Mouse (Mus musculus): Measurements from ENCODE around the gene Myo19.
"Not testable (repeated sequence)": the region's sequence is repeated elsewhere in the genome, so short reads cannot be mapped to it uniquely, and the experiment has no call there.

Gene Myo19
- long read RNA-seq, experiment 1, partial matches to known transcripts: 1 of 1 reads
- long read RNA-seq, experiment 1, other reads (novel, unspliced or antisense): 0 of 1 reads
- long read RNA-seq, experiment 2, partial matches to known transcripts: 2 of 3 reads
- long read RNA-seq, experiment 2, other reads (novel, unspliced or antisense): 1 of 3 reads

GRCm38 (mm10) chr11:84879772-84880464, at the start of gene Myo19, which contains the start of gene Pigw:
Gene Myo19, plus strand, starts transcription at chr11:84880148.
Gene Pigw, minus strand, starts transcription at chr11:84880285.
- intact Hi-C loops (cut with DNase I): no loop called here

GRCm38 (mm10) chr11:84839330-84839729, 40.6 kb upstream of the Myo19 start:
- intact Hi-C loops (cut with DNase I): no loop called here

- intact Hi-C loops (cut with DNase I): no loop called here
Measured at GRCm38 (mm10) chr11:84846741-84847474, 33.0 kb upstream of the Myo19 start.

- intact Hi-C loops (cut with DNase I): no loop called here
Measured at GRCm38 (mm10) chr11:84847475-84848090, 32.4 kb upstream of the Myo19 start.

- intact Hi-C loops (cut with DNase I): no loop called here
Measured at GRCm38 (mm10) chr11:84855285-84855684, 24.7 kb upstream of the Myo19 start.

GRCm38 (mm10) chr11:84865268-84865667, 14.7 kb upstream of the Myo19 start:
- intact Hi-C loops (cut with DNase I): loop anchor here (5.0 kb wide), 1 partner anchor 38 kb away; the partner anchor contains the start of gene Dhrs11

GRCm38 (mm10) chr11:84867586-84867985, 12.4 kb upstream of the Myo19 start:
- intact Hi-C loops (cut with DNase I): loop anchor here (5.0 kb wide), 1 partner anchor 40 kb away; the partner anchor contains the start of gene Dhrs11

- intact Hi-C loops (cut with DNase I): loop anchor here (5.0 kb wide), 1 partner anchor 42 kb away; the partner anchor contains the start of gene Dhrs11
Measured at GRCm38 (mm10) chr11:84868786-84869259, 11.1 kb upstream of the Myo19 start.

GRCm38 (mm10) chr11:84869537-84870232, 10.3 kb upstream of the Myo19 start:
- intact Hi-C loops (cut with DNase I): loop anchor here (5.0 kb wide), 1 partner anchor 42 kb away; the partner anchor contains the start of gene Dhrs11

GRCm38 (mm10) chr11:84870337-84871043, 9.5 kb upstream of the Myo19 start, which contains the start of gene Ggnbp2:
Gene Ggnbp2, minus strand, starts transcription at chr11:84870817.
- intact Hi-C loops (cut with DNase I): no loop called here

GRCm38 (mm10) chr11:84871046-84871445, 8.9 kb upstream of the Myo19 start:
- intact Hi-C loops (cut with DNase I): no loop called here

- intact Hi-C loops (cut with DNase I): no loop called here
Measured at GRCm38 (mm10) chr11:84871548-84872069, 8.3 kb upstream of the Myo19 start.

- intact Hi-C loops (cut with DNase I): no loop called here
Measured at GRCm38 (mm10) chr11:84873042-84873833, 6.7 kb upstream of the Myo19 start.

- intact Hi-C loops (cut with DNase I): not testable (repeated sequence)
Measured at GRCm38 (mm10) chr11:84876020-84876419, 3.9 kb upstream of the Myo19 start.

- intact Hi-C loops (cut with DNase I): no loop called here
Measured at GRCm38 (mm10) chr11:84879007-84879771, 759 bp upstream of the Myo19 start.

- intact Hi-C loops (cut with DNase I): no loop called here
Measured at GRCm38 (mm10) chr11:84880465-84880961, 565 bp downstream of the Myo19 start.

GRCm38 (mm10) chr11:84880971-84881370, 1.0 kb downstream of the Myo19 start:
- intact Hi-C loops (cut with DNase I): no loop called here

GRCm38 (mm10) chr11:84882346-84882745, 2.4 kb downstream of the Myo19 start:
- intact Hi-C loops (cut with DNase I): no loop called here
